Comparison of ENCODE assay signal across 9 mouse cellular contexts in the genomic region with DNA sequence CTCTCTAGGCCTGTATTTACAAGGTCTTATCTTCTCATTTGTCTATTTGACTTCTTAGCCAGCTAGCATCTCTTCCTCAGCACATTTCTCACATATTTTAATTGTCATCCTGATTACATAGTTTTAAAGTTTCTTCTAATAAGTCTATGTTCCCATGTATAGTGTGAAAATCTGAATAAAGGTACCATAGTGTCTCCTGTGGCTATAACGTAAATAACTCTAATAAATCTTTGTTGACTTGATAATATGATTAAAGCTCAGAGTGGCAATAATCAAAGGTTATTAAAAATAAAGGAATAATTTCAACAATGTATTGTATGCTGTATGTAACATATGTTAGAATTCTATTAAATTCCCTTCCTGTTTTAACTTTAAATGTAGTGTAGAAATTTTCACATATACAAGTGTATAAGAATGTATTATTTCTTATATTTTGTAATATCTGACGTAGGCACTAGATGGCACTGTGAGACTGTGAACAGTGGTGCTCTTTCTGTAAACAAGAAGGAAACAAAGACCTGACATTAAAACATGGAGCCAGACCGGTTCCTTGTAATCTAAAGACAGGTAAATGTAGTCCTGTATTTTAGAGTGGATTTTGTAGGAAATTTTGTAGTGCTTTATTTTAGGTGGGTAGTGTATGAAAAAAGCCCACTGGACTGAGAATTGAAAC.
DNase-seq lines count a peak whose midpoint lies in the region; ATAC-seq and TF ChIP-seq lines count a peak whose summit lies in the region.
"Had no signal": no experiment of that assay in that cellular context is flagged by ENCODE, and none has a peak within 500 bp of the region (broad histone marks: within the 10 kb centered on the region; RNA-seq: fewer than 3 reads in every experiment).

No protein-coding gene starts in this region.

- H3K27me3 ChIP-seq in E14TG2a.4 (ENCODE audit: insufficient read depth, low read length): no peaks in the 10 kb centered on the region
- H3K27me3 ChIP-seq in midbrain, embryonic 12.5 days: no peaks in the 10 kb centered on the region
- H3K27me3 ChIP-seq: liver, embryonic 15.5 days had no signal

- WGBS in midbrain, embryonic 12.5 days: 33% methylated on average over 3 of the region's 3 CpGs

- no peak overlapping the region for H3K27ac ChIP-seq in gastrocnemius, adult 2 months
- 0 out of 2 replicates have a peak overlapping the region, but pooled peaks have one; percentile 26 for H3K27ac ChIP-seq in midbrain, embryonic 12.5 days (replicated peaks)
- H3K27ac ChIP-seq: liver, embryonic 15.5 days had no signal

- no peak for DNase-seq in gastrocnemius, adult 2 months
- DNase-seq in gastrocnemius, postnatal 14 days: no peak
- DNase-seq in embryo, embryonic 11.5 days (ENCODE audit: low read depth, low spot score): peak; percentile 30
- DNase-seq in hindlimb bud, embryonic 11.5 days (ENCODE audit: extremely low spot score, low read depth, low spot score): peak; percentile 35
- DNase-seq in testis, postnatal 10 days (ENCODE audit: low spot score): no peak
- no peak for DNase-seq in thymus, postnatal 10 days (ENCODE audit: low spot score in 2 of 2)

- 0 out of 2 replicates have a peak overlapping the region, but pooled peaks have one; percentile 26 for H3K4me3 ChIP-seq in gastrocnemius, adult 2 months
- no peak overlapping the region for H3K4me3 ChIP-seq in E14TG2a.4 (replicated peaks; ENCODE audit: low read length)
- no peak overlapping the region for H3K4me3 ChIP-seq in midbrain, embryonic 12.5 days
- H3K4me3 ChIP-seq: liver, embryonic 15.5 days had no signal

- H3K36me3 ChIP-seq in E14TG2a.4 (ENCODE audit: insufficient read depth, low read length): no peaks in the 10 kb centered on the region
- no peaks in the 10 kb centered on the region for H3K36me3 ChIP-seq in midbrain, embryonic 12.5 days
- H3K36me3 ChIP-seq: liver, embryonic 15.5 days had no signal

- intact Hi-C loops in gastrocnemius, adult 2 months (cut with DNase I): loop anchor here (2.0 kb wide), 1 partner anchor 166 kb away; no protein-coding TSS in a partner anchor
- intact Hi-C loops in gastrocnemius, postnatal 14 days (cut with DNase I; ENCODE audit: low total_unique reads): loop anchor here (10.0 kb wide), 1 partner anchor 164 kb away; no protein-coding TSS in a partner anchor

- H3K9ac ChIP-seq in midbrain, embryonic 12.5 days (replicated peaks): 0 out of 2 replicates have a peak overlapping the region, but pooled peaks have one; percentile 24
- H3K9ac ChIP-seq: liver, embryonic 15.5 days had no signal

- peak; percentile 68 for TF ChIP-seq CTCF in gastrocnemius, adult 2 months (IDR thresholded peaks at IDR 0.05)
- TF ChIP-seq CTCF in E14TG2a.4 (conservative IDR thresholded peaks at IDR 0.05; ENCODE audit: low read length): peak; percentile 38

- no peaks in the 10 kb centered on the region for H3K9me3 ChIP-seq in E14TG2a.4 (ENCODE audit: low read length)
- H3K9me3 ChIP-seq in midbrain, embryonic 12.5 days: no peaks in the 10 kb centered on the region
- H3K9me3 ChIP-seq: liver, embryonic 15.5 days had no signal

- no peaks in the 10 kb centered on the region for H3K4me1 ChIP-seq in E14TG2a.4 (replicated peaks; ENCODE audit: low read depth, low read length)
- no peaks in the 10 kb centered on the region for H3K4me1 ChIP-seq in midbrain, embryonic 12.5 days
- H3K4me1 ChIP-seq: liver, embryonic 15.5 days had no signal

- ATAC-seq in midbrain, embryonic 12.5 days (ENCODE audit: low FRiP score, low read depth): peak; percentile 81

- peak overlapping the region; percentile 39 for H3K4me2 ChIP-seq in midbrain, embryonic 12.5 days (replicated peaks)
- H3K4me2 ChIP-seq: liver, embryonic 15.5 days had no signal

Comparison
In these comparisons a context has a peak if more than half of its experiments do, and no peak if none do; other contexts are left out.
1. DNase-seq: peak in embryo, embryonic 11.5 days (single experiment) and hindlimb bud, embryonic 11.5 days (single experiment); none in gastrocnemius, adult 2 months (single experiment), gastrocnemius, postnatal 14 days (single experiment), testis, postnatal 10 days (single experiment) and thymus, postnatal 10 days (0 of 2).